Mouse (Mus musculus): Measurements from ENCODE around the gene Zfp949.
"Not testable (repeated sequence)": the region's sequence is repeated elsewhere in the genome, so short reads cannot be mapped to it uniquely, and the experiment has no call there.

Zfp949 gene

DNA sequence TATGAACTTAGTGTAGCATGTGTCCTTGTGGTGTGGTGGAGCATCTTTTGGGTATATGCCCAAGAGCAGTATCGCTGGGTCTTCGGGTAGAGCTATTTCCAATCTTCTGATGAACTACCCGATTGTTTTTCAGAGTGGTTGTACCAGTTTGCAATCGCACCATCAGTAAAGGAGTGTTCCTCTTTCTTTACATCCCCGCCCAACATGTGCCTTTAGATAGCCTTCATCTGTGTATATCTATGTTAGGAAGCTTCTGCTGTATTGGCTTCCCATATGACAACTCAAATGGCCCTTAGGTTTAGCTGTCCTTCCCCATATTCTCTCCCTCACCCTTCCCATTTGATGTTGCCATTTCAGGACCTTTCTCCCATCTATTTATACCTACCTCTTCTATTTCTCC, 13.7 kb upstream of the Zfp949 start:
- in situ Hi-C loops (cut with MboI, MseI), result loop anchor here in 1 of 2 experiments (25.0 kb wide), 1 partner anchor 297 kb away; no protein-coding TSS in a partner anchor

DNA sequence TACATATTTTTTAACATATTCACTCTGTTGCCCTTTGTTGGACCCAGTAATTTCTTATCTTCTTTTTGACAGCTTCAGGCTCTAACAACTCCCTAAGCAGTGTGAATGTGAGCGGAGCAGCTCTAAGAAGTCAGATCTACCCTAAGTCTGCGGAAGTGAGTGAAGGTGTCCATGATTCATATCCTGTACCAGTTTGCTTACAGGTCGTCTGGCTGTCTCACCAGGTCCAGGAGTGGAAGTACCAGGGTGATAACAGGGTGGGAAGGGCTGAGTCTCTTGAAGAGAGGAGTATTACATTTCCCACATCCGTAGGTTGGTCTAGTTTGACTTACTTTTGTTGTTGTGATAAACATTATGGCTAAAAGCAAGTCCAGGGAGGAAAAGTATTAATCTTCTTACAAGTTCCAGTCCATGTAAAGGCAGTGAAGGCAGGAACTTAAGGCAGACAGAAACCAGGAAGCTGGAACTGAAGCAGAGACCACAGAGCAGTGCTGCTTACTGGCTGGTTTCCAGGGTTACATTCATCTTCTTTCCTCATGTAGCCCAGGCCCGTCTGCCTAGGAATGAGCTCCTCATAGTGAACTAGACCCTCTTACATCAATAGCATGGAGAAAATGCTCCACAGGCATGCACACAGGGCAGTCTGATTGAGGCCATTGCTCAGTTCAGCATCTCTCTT, 8.1 kb upstream of the Zfp949 start:
- in situ Hi-C loops (cut with MboI, MseI), result loop anchor here (10.0 to 25.0 kb wide), 3 partner anchors 195 to 302 kb away; partner anchors contain the start of gene Bcl2a1d (in 1 of the 2)

DNA sequence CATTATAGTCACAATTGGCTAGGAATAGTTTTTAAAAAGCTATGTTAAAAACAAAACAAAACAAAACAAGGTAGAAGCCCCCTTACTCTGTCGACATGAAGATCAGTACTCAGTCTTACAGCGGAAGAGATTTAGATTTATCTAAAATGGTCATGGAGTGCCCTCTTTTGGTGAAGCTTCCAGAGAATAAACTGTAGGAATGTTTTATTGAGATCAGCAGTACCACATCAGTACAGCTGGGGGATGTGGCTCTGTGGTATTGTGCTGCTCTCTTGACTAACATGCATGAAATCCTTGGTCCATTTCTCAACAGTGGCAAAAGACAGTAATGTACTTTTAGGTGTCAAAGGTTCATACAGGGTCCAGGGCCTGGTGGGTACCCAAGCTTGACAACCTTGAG, 5.0 kb upstream of the Zfp949 start:
- in situ Hi-C loops (cut with MboI, MseI), result loop anchor here (10.0 to 25.0 kb wide), 3 partner anchors 192 to 306 kb away; partner anchors contain the start of gene Bcl2a1d (in 1 of the 2)

DNA sequence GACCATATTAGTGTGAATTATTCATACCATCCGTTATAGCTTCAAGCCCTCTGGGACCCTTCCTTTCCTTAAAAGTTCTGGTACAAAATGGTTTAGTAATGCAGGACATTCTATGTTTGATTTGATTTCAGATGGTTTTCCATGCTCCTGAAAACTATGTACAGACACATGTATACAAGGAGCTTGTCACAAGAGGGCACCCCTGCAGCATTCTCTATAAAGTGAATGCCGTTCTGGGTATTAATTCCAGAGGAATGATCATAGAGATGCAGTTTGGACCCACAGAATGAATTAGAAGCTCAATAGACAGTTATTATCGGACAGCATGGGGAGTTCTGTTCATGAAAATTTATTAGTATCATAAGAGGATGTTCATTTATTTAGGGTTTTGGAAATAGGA, 2.3 kb upstream of the Zfp949 start:
- in situ Hi-C loops (cut with MboI, MseI), result loop anchor here (5.0 to 25.0 kb wide), 4 partner anchors 177 to 308 kb away; partner anchors contain the start of genes Bcl2a1d (in 1 of the 2) and Mthfsl (in 1 of the 2)

DNA sequence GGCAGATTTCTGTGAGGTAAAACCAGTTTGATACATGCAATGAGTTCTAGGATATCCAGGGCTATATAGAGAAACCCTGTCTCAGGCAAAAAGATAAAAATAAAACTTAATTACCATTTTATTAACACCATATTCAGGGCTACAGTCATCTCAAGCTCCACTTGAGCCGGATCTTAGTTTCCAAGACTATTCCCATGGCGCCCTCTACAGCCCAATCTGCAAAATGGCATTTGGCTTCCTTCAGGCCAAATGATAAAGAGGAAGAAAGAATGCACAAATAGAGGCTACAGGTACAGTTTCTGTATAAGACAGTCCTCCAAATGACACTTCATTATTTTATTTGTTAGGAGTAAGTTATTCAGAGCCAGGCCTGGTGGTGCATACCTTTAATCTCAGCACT, 1.7 kb upstream of the Zfp949 start:
- in situ Hi-C loops (cut with MboI, MseI), result loop anchor here (5.0 to 25.0 kb wide), 4 partner anchors 176 to 309 kb away; partner anchors contain the start of genes Bcl2a1d (in 1 of the 2) and Mthfsl (in 1 of the 2)

DNA sequence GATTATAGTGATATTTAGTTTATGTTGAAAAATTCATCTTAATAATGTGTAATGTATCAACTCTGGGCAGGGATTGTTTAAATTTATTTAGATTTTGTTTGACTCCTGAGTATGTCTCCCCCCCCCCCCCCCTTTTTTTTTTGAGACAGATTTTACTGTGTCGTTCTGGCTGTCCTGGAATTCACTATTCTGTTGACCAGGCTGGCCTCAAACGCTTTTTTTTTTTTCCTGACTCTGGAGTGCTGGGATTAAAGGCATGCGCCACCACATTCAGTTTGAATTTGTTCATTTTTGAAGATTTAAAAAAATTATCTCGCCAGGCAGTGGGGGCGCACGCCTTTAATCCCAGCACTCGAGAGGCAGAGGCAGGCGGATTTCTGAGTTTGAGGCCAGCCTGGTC, 1.2 kb upstream of the Zfp949 start:
- in situ Hi-C loops (cut with MboI, MseI), result loop anchor here (5.0 to 25.0 kb wide), 4 partner anchors 176 to 309 kb away; partner anchors contain the start of genes Bcl2a1d (in 1 of the 2) and Mthfsl (in 1 of the 2)

DNA sequence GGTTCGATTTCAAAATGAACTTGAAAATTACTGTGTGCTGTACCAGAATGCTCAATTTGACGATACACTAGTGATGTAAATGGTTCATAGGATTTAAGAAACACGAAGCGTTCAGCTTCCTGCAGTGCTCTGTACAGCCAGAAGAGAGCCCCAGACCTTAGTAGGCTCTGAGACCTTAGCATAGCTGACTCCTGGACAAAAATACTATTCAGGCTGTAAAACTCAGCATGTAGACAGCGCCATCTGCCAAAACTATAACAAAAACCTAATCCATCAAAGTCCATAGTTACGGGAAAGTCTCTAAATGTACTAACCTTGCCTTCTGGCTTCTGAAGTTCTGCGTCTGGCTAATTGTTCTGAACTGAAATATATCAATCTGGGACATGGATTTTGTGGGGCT, 550 bp upstream of the Zfp949 start:
- in situ Hi-C loops (cut with MboI, MseI), result loop anchor here (5.0 to 25.0 kb wide), 4 partner anchors 175 to 310 kb away; partner anchors contain the start of genes Bcl2a1d (in 1 of the 2) and Mthfsl (in 1 of the 2)

DNA sequence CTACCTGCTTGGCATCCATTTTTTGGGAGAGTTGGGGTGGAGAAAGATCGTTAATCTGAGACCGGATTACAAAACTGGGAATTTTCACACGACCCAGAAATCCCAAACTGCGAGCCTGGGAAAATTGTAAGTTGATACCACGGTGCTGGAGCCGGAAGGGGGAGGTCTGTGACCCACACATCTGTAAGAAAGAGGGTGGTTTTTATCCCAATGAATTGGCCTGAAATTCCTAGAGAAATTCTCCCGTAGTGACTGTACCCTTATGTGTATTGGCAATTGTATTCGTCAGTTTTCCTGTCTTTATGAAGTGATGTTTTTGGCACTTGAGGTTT, 760 bp downstream of the Zfp949 start:
- in situ Hi-C loops (cut with MboI, MseI), result loop anchor here (5.0 to 25.0 kb wide), 4 partner anchors 174 to 311 kb away; partner anchors contain the start of genes Bcl2a1d (in 1 of the 2) and Mthfsl (in 1 of the 2)

DNA sequence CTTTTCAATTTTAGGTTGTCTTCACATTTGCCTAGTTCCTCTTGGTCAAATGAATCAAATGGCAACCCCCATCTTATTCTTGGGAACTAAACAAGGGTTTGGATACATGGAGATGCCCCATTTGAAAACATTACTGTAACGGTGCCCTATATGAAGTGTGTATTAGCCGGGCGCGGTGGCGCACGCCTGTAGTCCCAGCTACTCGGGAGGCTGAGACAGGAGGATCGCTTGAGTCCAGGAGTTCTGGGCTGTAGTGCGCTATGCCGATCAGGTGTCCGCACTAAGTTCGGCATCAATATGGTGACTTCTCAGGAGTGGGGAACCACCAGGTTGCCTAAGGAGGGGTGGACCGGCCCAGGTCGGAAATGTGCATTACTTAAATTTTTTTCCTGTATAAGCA, 5.3 kb downstream of the Zfp949 start:
- in situ Hi-C loops (cut with MboI, MseI), result loop anchor here in 1 of 2 experiments (25.0 kb wide), 1 partner anchor 816 kb away; the partner anchor contains the start of gene Tbx18

DNA sequence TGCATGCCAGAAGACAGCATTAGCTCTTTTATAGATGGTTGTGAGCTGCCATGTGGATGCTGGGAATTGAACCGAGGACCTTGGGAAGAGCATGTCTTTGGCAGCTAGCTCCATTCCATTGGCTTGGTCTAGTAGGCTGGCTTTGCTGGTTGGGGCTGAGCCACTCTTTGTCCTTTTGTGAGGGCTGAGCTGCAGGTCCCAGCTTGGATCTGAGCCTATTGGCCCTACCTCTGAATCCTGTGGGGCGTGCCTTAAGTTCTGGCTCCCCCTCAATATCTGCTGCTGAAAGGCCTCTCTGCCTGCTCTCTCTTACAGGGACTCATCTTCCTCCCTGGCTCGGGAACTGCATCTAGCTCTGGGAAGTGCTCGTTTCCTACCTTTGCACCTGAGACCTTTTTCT, 10.3 kb downstream of the Zfp949 start:
- in situ Hi-C loops (cut with MboI, MseI), result loop anchor here in 1 of 2 experiments (25.0 kb wide), 1 partner anchor 821 kb away; the partner anchor contains the start of gene Tbx18

DNA sequence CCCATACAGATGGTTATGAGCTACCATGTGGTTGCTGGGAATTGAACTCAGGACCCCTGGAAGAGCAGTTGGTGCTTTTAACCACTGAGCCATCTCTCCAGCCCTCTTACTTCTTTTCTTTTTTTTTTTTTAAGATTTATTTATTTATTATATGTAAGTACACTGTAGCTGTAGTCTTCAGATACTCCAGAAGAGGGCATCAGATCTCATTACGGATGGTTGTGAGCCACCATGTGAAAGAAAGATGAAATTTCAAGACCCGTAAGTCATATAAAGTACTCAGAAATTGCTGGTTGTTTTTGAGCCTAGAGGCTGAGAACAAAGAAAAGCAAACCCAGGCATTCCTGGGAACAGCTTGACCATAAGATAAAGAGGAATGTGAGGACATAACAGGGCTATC, 13.7 kb downstream of the Zfp949 start:
- in situ Hi-C loops (cut with MboI, MseI), result loop anchor here (5.0 to 25.0 kb wide), 2 partner anchors 136 to 824 kb away; partner anchors contain the start of gene Tbx18 (in 1 of the 2)

DNA sequence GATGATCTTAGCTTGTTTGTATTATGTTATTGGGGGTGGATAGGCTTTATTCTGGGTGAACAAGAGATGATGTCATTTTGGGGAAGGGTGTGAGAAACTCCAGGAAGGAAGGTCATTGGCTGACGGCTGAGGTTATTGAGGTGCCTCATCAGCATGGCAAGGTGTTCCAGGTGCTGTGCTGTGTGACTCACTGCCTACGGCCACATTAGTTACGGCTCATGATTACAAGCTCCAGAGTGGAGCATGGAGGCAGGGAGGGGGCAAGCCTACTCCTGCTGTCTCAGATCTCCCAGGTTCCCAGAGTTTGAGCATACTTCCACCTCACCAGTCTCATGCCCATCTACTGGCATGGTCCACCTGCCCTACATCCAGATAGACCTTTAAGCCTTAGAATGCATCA, 22.7 kb downstream of the Zfp949 start:
- in situ Hi-C loops (cut with MboI, MseI), result loop anchor here (5.0 to 25.0 kb wide), 2 partner anchors 532 to 833 kb away; partner anchors contain the start of gene Tbx18 (in 1 of the 2)

DNA sequence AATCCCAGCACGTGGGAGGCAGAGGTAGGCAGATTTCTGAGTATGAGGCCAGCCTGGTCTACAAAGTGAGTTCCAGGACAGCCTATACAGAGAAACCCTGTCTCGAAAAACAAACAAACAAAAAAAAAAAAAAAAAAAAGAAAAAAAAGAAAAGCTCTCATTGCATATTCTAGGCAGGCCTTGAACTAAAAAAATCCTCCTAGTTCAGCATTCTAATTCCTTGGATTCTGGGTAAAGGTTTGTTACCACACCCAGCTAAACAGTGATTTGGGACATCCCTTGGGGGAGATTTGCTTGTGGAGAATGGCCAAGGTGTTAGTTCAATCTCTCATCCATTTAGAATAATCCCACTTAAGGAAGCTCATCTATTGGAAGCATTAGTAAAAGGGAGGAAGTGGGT, 32.8 kb downstream of the Zfp949 start, which contains the start of gene Trim43a:
Gene Trim43a, plus strand, starts transcription at position 301 of the 400 bp plus-strand sequence.
- in situ Hi-C loops (cut with MboI, MseI), result not testable (repeated sequence)

DNA sequence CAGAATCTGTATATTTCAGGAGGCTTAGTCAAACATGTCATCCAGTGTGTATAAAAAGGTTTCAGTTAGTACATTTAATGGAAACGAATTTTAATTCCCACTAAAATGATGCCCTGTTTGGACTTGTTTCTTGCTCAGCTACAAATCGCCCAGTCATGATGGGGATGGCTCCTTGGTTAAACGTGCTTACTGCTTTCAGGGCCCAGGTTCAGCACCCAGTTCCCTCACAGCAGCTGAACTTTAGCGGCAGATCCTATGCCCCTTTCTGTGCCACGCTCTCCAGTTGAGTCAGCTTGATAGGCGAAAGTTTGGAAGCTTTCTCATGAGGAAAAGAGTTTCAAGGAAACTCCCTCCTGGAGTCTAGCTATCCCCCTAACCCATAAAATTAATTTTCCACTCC, 45.9 kb downstream of the Zfp949 start:
- in situ Hi-C loops (cut with MboI, MseI), result loop anchor here in 1 of 2 experiments (5.0 kb wide), 1 partner anchor 259 kb away; no protein-coding TSS in a partner anchor

DNA sequence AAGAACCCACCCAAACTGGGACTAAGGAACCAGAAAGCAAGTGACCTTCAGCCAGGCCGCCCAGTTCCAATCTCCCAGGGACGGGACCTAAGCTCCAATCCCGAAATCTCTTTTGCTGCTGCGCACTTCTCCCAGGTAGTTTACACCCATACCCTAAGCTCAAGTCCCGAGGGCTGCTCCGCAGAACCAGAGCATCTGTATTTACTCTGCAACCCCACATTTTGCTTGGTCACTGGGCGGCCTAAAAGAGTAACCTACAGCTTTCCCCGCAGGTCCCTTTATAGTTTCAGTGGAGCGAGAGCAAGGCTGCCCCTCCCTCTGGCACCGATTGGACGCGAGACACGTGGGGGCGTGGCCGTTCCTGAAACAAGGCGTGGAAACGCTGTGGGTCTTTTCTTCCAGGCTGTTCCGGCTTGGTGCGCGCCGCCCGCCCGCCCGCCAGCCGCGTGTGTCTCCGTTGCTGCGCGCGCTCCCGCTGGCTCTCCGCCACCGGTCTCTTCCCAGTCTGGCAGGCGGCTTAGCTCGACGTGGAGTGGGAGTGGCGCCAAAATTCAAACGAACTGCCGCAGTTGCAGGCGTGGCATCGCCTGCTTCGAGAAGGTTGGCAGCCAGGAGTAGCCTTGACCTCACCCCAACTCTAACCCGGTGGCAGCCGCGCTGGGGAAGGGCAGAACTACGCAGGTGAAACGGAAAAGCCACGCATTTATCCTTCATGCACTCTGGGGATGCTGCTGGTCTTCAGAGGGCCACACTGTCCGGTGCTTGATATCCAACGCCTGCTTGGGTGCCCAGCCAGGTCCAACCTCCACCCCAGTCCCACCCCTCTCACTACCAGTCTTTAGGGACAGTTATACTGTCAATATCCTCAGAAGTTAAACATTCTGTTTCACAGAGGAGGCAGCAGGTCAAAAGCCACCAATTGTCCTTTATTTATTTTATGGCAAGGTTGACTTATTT, 51.7 kb downstream of the Zfp949 start:
- in situ Hi-C loops (cut with MboI, MseI), result not testable (repeated sequence)
